Mouse (Mus musculus): ENCODE results near the gene H2-K1. TPM values are rescaled to one million over a fixed set of nuclear protein-coding genes. Genes with fewer than 3 reads are reported as not detected.

H2-K1 gene
- total RNA-seq (2023) = 4,625 TPM

DNA sequence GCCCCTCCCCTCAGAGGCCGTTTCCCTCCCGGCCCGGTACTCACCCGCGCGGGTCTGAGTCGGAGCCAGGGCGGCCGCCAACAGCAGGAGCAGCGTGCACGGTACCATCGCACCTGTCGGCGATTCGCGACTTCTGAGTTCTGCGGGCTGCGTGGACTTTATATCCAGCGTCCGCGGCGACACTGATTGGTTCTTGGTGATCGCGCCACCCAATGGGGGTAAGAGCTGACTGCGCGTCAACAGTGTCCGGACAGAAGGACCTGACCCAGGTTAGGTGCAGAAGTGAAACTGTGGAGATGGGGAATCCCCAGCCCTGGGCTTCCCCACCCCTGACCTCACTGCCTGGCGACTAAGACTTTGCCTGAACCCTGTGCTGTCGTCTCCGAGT lies at the start of gene H2-K1:
Gene H2-K1 (minus strand): TSS at position 198 of the 388 bp plus-strand sequence.

GRCm38 (mm10) chr17:34038878-34039561 lies 38.9 kb upstream of the H2-K1 start, which contains the start of gene Col11a2:
Gene Col11a2 (plus strand): TSS chr17:34039437.

GRCm38 (mm10) chr17:34031465-34032173 lies 31.5 kb upstream of the H2-K1 start, which contains the start of the genes Slc39a7 and Rxrb:
Gene Slc39a7 (minus strand): TSS chr17:34031682.
Gene Rxrb (plus strand): TSS chr17:34031812.

DNA sequence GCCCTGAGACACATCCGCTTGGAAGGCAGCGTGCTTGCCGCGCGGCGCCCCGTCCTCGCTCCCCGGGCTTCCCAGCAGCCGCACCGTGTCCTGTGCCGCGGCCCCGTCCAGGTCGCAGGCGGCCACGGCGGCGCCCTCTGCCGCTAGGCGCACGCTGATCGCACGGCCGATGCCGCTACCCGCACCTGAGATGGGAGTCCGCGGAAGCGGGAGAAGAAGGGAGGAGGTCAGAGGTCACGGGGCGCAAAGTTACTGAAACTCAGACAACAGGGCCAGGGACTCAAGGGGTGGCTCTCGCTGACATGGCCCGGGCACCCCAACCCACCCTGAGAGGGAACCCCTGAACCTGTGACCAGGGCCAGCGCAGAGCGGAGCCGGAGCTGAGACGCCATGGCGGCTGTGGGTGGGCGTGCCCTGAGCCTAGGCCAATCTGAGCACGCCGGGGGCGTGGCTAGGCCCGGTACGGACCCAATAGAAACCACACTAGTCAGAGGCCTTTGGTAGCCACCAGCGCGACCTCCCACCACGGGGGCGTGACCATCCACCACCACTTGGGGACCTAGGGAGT lies 27.6 kb upstream of the H2-K1 start, which contains the start of gene H2-Ke6:
Gene H2-Ke6 (minus strand): TSS at position 405 of the 568 bp plus-strand sequence.

GRCm38 (mm10) chr17:34024317-34024821 lies 24.2 kb upstream of the H2-K1 start, which contains the start of gene Ring1:
Gene Ring1 (minus strand): TSS chr17:34024680.

DNA sequence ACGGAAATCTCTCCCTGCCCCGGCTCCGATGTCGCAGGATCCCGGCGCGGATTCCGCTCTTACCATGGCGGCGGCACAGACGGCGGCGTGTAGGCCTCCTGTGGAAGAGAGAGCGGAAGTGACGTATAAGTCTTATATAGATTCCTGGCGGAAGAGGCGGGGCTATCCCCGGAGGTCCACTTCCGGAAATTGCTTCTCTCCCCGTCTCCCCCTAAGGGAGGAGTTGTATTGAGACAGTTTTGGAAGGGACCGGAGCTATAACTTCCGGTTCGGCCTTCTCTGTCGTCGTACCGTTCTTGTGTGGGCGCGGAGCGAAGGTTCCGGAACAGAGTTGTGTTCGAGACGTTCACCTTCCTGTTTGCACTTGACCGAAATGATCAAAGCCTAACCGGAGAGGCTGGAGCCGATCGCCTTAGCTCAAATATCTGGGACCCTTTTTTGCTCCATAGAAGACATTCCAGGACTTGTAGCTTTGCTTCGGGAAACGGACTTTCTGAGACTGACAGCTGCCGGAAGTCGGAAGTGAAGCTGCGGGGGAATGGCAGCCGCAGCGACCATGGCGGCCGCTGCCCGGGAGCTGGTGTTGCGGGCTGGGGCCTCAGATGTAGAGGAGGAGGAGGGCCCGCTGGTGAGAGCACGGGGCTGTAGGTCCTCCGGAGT lies 44.5 kb downstream of the H2-K1 start, which contains the start of the genes Vps52 and Rps18:
Gene Vps52 (plus strand): TSS at position 258 of the 660 bp plus-strand sequence.
Gene Rps18 (minus strand): TSS at position 447 of the 660 bp plus-strand sequence.

GRCm38 (mm10) chr17:33951021-33951946 lies 48.9 kb downstream of the H2-K1 start, which contains the start of gene B3galt4:
Gene B3galt4 (minus strand): TSS chr17:33951488.

Other genes starting within 250 kb of the H2-K1 start
- gene Rab11b, start 239.8 kb downstream of the H2-K1 start, total RNA-seq (2023) = 192 TPM
- 1.4 TPM for gene Angptl4, start 218.5 kb downstream of the H2-K1 start, total RNA-seq (2023)
- 3.1 TPM for gene Kank3, start 189.8 kb downstream of the H2-K1 start, total RNA-seq (2023)
- gene Rps28, start 175.8 kb downstream of the H2-K1 start, total RNA-seq (2023) = 5,360 TPM
- 138 TPM for gene Ndufa7, start 175.8 kb downstream of the H2-K1 start, total RNA-seq (2023)
- gene Cd320, start 157.3 kb downstream of the H2-K1 start, total RNA-seq (2023) = 9.8 TPM
- not detected for gene Gm7029, start 126.5 kb downstream of the H2-K1 start, total RNA-seq (2023)
- 5.4 TPM for gene Kifc1, start 109.7 kb downstream of the H2-K1 start, total RNA-seq (2023)
- gene Platr17, start 95.2 kb downstream of the H2-K1 start, total RNA-seq (2023) = 1.1 TPM
- 60.9 TPM for gene Daxx, start 90.9 kb downstream of the H2-K1 start, total RNA-seq (2023)
- gene Tapbp, start 84.4 kb downstream of the H2-K1 start, total RNA-seq (2023) = 363 TPM
- gene Zbtb22, start 84.4 kb downstream of the H2-K1 start, total RNA-seq (2023) = 29.5 TPM
- gene Rgl2, start 70.8 kb downstream of the H2-K1 start, total RNA-seq (2023) = 159 TPM
- 61.3 TPM for gene Pfdn6, start 60.0 kb downstream of the H2-K1 start, total RNA-seq (2023)
- 67.7 TPM for gene Wdr46, start 59.7 kb downstream of the H2-K1 start, total RNA-seq (2023)
- gene B3galt4, start 48.9 kb downstream of the H2-K1 start, total RNA-seq (2023) = 16.0 TPM
- 58.6 TPM for gene Vps52, start 44.5 kb downstream of the H2-K1 start, total RNA-seq (2023)
- gene Rps18, start 44.3 kb downstream of the H2-K1 start, total RNA-seq (2023) = 2,292 TPM
- 32.6 TPM for gene Ring1, start 24.3 kb upstream of the H2-K1 start, total RNA-seq (2023)
- gene H2-Ke6, start 27.7 kb upstream of the H2-K1 start, total RNA-seq (2023) = 140 TPM
- gene Slc39a7, start 31.3 kb upstream of the H2-K1 start, total RNA-seq (2023) = 91.6 TPM
- 103 TPM for gene Rxrb, start 31.5 kb upstream of the H2-K1 start, total RNA-seq (2023)
- 21.9 TPM for gene Col11a2, start 39.1 kb upstream of the H2-K1 start, total RNA-seq (2023)
- gene H2-Oa, start 92.0 kb upstream of the H2-K1 start, total RNA-seq (2023) = 24.7 TPM
- 62.7 TPM for gene H2-DMa, start 119.2 kb upstream of the H2-K1 start, total RNA-seq (2023)
- gene Brd2, start 122.3 kb upstream of the H2-K1 start, total RNA-seq (2023) = 368 TPM
- gene H2-DMb2, start 143.0 kb upstream of the H2-K1 start, total RNA-seq (2023) = 84.9 TPM
- gene H2-DMb1, start 152.7 kb upstream of the H2-K1 start, total RNA-seq (2023) = 48.5 TPM
- 168 TPM for gene Tap1, start 187.2 kb upstream of the H2-K1 start, total RNA-seq (2023)
- 152 TPM for gene Psmb9, start 187.4 kb upstream of the H2-K1 start, total RNA-seq (2023)
- gene Psmb8, start 197.4 kb upstream of the H2-K1 start, total RNA-seq (2023) = 252 TPM
- gene Tap2, start 203.2 kb upstream of the H2-K1 start, total RNA-seq (2023) = 150 TPM
- 104 TPM for gene H2-Ob, start 238.6 kb upstream of the H2-K1 start, total RNA-seq (2023)

Data from CD8-positive naive resting alpha-beta T cell, adult 57 days (primary cell).